In genomic region chr6:94729847-94730246, GRCm38 (mm10) we compare ENCODE assay signal across 8 mouse cellular contexts. TPM values are rescaled to one million over a fixed set of nuclear protein-coding genes. Genes with fewer than 3 reads are reported as not detected.
DNase-seq lines count a peak whose midpoint lies in the region; ATAC-seq lines count a peak whose summit lies in the region.

No protein-coding gene starts in this region.

- no peaks in the 10 kb centered on the region for H3K9me3 ChIP-seq in heart, embryonic 12.5 days (replicated peaks)
- H3K9me3 ChIP-seq in forebrain, embryonic 15.5 days: no peaks in the 10 kb centered on the region

- no peak overlapping the region for H3K9ac ChIP-seq in heart, embryonic 12.5 days
- no peak overlapping the region for H3K9ac ChIP-seq in forebrain, embryonic 15.5 days (replicated peaks)

- H3K4me2 ChIP-seq in heart, embryonic 12.5 days: peak overlapping the region; percentile 67
- no peak overlapping the region for H3K4me2 ChIP-seq in forebrain, embryonic 15.5 days (replicated peaks)

- no peak overlapping the region for H3K27ac ChIP-seq in heart, embryonic 12.5 days (ENCODE audit: poor library complexity, severe bottlenecking)
- no peak overlapping the region for H3K27ac ChIP-seq in forebrain, embryonic 15.5 days (replicated peaks)

- DNase-seq in cerebellum, adult 9-11 months: peak; percentile 12
- DNase-seq in cerebellum, adult 9-10 months: no peak
- DNase-seq in kidney, postnatal 25 days: peak; percentile 62 to 75
- DNase-seq in embryo, embryonic 9.5 days (ENCODE audit: extremely low spot score): no peak
- DNase-seq in frontal cortex, postnatal 36 days (ENCODE audit: low spot score in 2 of 2): no peak

- H3K4me1 ChIP-seq in heart, embryonic 12.5 days (replicated peaks): peaks cover 10% of the 10 kb centered on the region
- H3K4me1 ChIP-seq in forebrain, embryonic 15.5 days: 0 out of 2 replicates have a peak, but pooled peaks cover 3% of the 10 kb centered on the region

- 23% methylated on average over 18 of the region's 18 CpGs for WGBS in heart, embryonic 12.5 days
- 68% methylated on average over 18 of the region's 18 CpGs for WGBS in forebrain, embryonic 15.5 days

- H3K4me3 ChIP-seq in heart, embryonic 12.5 days: peak overlapping the region; percentile 30
- no peak overlapping the region for H3K4me3 ChIP-seq in forebrain, embryonic 15.5 days

- no peaks in the 10 kb centered on the region for H3K36me3 ChIP-seq in heart, embryonic 12.5 days
- H3K36me3 ChIP-seq in forebrain, embryonic 15.5 days: no peaks in the 10 kb centered on the region

- H3K27me3 ChIP-seq in heart, embryonic 12.5 days (replicated peaks): no peaks in the 10 kb centered on the region
- H3K27me3 ChIP-seq in forebrain, embryonic 15.5 days: no peaks in the 10 kb centered on the region

- no peak for ATAC-seq in heart, embryonic 12.5 days (ENCODE audit: insufficient number of reproducible peaks, low FRiP score)
- peak; percentile 65 for ATAC-seq in megakaryocyte-erythroid progenitor cell, adult 5-6 weeks (replicated peaks; ENCODE audit: low FRiP score, low TSS enrichment, poor library complexity, severe bottlenecking)
- no peak for ATAC-seq in forebrain, embryonic 15.5 days (replicated peaks)

RNA-seq across cellular contexts. Expression of gene Lrig1, which starts 29.9 kb away (rescaled TPM):
- polyA plus RNA-seq in heart, embryonic 12.5 days (2016; fragmentation: Nextera tagmentation; extraction: Ambion mirVana): 14.6 and 16.5 TPM in 2 replicates
- 4.1 and 29.0 TPM in 2 replicates for total RNA-seq in megakaryocyte-erythroid progenitor cell, adult 5-6 weeks (2014; fragmentation: Nextera tagmentation)
- total RNA-seq in megakaryocyte-erythroid progenitor cell, adult 5-6 weeks (2017): 2.7 and 3.5 TPM in 2 replicates
- polyA plus RNA-seq in forebrain, embryonic 15.5 days (2015; fragmentation: Nextera tagmentation; extraction: Ambion mirVana): 7.4 and 9.8 TPM in 2 replicates

Comparison
In these comparisons a context has a peak if more than half of its experiments do, and no peak if none do; other contexts are left out.
1. DNase-seq: peak in cerebellum, adult 9-11 months (single experiment) and kidney, postnatal 25 days (2 of 2); none in cerebellum, adult 9-10 months (single experiment), embryo, embryonic 9.5 days (single experiment) and frontal cortex, postnatal 36 days (0 of 2).